Mouse (Mus musculus) heart, postnatal 0 days (tissue): ENCODE data around the gene Obsl1.

Source experiments
- CTCF ChIP-seq: IDR thresholded peaks from 2 replicates; pipeline ENCODE4 v1.5.1; 2016; ENCODE audit warnings: antibody characterized with exemption, control low read depth, low read depth
- EP300 ChIP-seq: IDR thresholded peaks from 2 replicates; pipeline ENCODE4 v1.6.1; 2016; ENCODE audit warnings: antibody characterized with exemption, low read depth

DNA sequence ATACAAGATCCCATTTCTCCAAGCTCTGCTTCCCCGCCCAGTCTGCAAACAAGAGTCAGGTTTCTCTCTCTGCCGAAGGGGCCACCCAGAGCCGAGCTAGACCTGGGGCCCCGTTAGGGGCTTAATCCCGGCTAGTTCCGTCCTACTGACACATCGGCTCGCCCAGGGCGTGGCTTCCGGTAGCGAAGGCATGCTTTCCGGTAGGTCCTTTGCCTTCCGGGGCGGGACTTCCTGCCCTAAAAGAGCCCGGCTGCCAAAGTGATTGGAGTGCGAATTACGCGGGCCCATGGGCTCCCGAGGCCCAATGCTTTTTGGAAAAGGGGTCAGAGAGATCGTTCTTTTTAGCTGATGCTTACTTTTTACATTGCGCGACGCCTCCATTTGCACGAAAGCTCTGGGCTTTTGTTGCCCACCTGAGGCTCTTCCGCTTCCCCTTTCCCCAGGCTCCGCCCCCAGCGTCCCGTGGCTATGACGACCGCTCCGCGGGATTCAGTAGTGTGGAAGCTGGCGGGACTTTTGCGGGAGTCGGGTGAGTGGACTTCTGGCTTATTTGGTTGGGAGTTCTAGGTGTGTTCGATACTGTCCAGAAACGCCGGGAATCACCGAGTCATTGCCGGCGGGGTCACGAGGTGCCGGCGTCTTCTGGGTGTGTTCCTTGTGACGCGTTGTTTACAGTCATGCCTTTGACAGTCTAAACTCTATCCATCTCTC lies 15.2 kb upstream of the Obsl1 start, which contains the start of gene Stk11ip:
- TF ChIP-seq CTCF (no peak), EP300 (peak; percentile 78; the same call in 1 of the 2 replicates)
